Mouse (Mus musculus) layer of hippocampus, adult 18-20 months (tissue): ENCODE data around the gene Grpel1. TPM values are rescaled to one million over a fixed set of nuclear protein-coding genes. Genes with fewer than 3 reads are reported as not detected.
A peak's percentile ranks its signal among the peaks of the same experiment; 100 is the strongest.

Experiments used
- DNase-seq, 2 experiments: peaks; one replicate each; pipeline ENCODE4 v3.0.0; 2022; ENCODE audit warnings: low spot score in 2 of 2
- total RNA-seq, 2 experiments: library from RNA; stranded (reverse); gene quantifications; 2 replicates each; pipeline ENCODE4 v1.2.3; 2021

Grpel1 gene
- total RNA-seq, 2 experiments from 2014 or later: 23.0 to 23.5 TPM

GRCm38 (mm10) chr5:36505643-36506042 lies 40.8 kb downstream of the Grpel1 start:
- no peak for DNase-seq

- no peak for DNase-seq
Observed at GRCm38 (mm10) chr5:36508351-36508750, 43.6 kb downstream of the Grpel1 start.

GRCm38 (mm10) chr5:36510956-36511355 lies 46.2 kb downstream of the Grpel1 start:
- no peak for DNase-seq

GRCm38 (mm10) chr5:36515126-36515525 lies 50.3 kb downstream of the Grpel1 start:
- DNase-seq: no peak

- DNase-seq: peak; percentile 43 to 53
Observed at GRCm38 (mm10) chr5:36515558-36515957, 50.8 kb downstream of the Grpel1 start.

GRCm38 (mm10) chr5:36517596-36517995 lies 52.8 kb downstream of the Grpel1 start:
- no peak for DNase-seq

GRCm38 (mm10) chr5:36519751-36520150 lies 55.0 kb downstream of the Grpel1 start:
- DNase-seq: no peak

GRCm38 (mm10) chr5:36522782-36523181 lies 58.0 kb downstream of the Grpel1 start:
- DNase-seq: no peak

- DNase-seq: no peak
Observed at GRCm38 (mm10) chr5:36523219-36523703, 58.5 kb downstream of the Grpel1 start.

Other genes starting within 250 kb of the Grpel1 start
- 10 to 100 TPM; 41.0 to 49.9 TPM for gene Sorcs2, start 66.9 kb upstream of the Grpel1 start, total RNA-seq
- gene Tada2b, start 19.3 kb downstream of the Grpel1 start, total RNA-seq: 10 to 100 TPM; 39.9 to 42.0 TPM
- gene Ccdc96, start 19.6 kb downstream of the Grpel1 start, total RNA-seq: 1 to 10 TPM; 1.1 to 1.2 TPM
- gene Tbc1d14, start 128.3 kb downstream of the Grpel1 start, total RNA-seq: 10 to 100 TPM; 82.2 to 92.2 TPM
- gene D5Ertd579e, start 231.0 kb downstream of the Grpel1 start, total RNA-seq: 10 to 100 TPM; 89.0 to 98.6 TPM